Mouse (Mus musculus) hindbrain, postnatal 0 days (tissue): ENCODE results near the gene Fam90a1a. TPM values are rescaled to one million over a fixed set of nuclear protein-coding genes. Genes with fewer than 3 reads are reported as not detected.

Experiments used
- ATAC-seq: fragments of 200-750 bp; cut with Nextera tagmentation; 2 replicates; pipeline ENCODE4 v1.8.0; 2017; ENCODE audit warnings: mild to moderate bottlenecking, moderate TSS enrichment, moderate library complexity
- DNase-seq: peaks from one replicate; pipeline ENCODE4 v3.0.0-alpha.2; 2015; ENCODE audit warnings: low spot score
- H3K27ac ChIP-seq: fragments of 300-500 bp; sonication (generic); 2 replicates; pipeline ENCODE4 v1.5.1; 2014; ENCODE audit warnings: mild to moderate bottlenecking
- H3K27me3 ChIP-seq: fragments of 300-500 bp; sonication (generic); 2 replicates; pipeline ENCODE4 v1.6.1; 2014; ENCODE audit warnings: low read length, mixed read lengths; ENCODE audit not compliant: insufficient read depth
- H3K36me3 ChIP-seq: fragments of 300-500 bp; sonication (generic); 2 replicates; pipeline ENCODE4 v1.6.1; 2014; ENCODE audit warnings: low read length, mixed read lengths; ENCODE audit not compliant: insufficient read depth
- H3K4me1 ChIP-seq: fragments of 300-500 bp; sonication (generic); 2 replicates; pipeline ENCODE4 v1.6.1; 2014; ENCODE audit warnings: antibody characterized with exemption, low read length, mixed read lengths; ENCODE audit not compliant: insufficient read depth
- H3K4me2 ChIP-seq: fragments of 300-500 bp; sonication (generic); 2 replicates; pipeline ENCODE4 v1.6.1; 2014; ENCODE audit warnings: low read depth, mild to moderate bottlenecking, low read length, moderate library complexity, mixed read lengths
- H3K4me3 ChIP-seq: fragments of 300-500 bp; sonication (generic); 2 replicates; pipeline ENCODE4 v1.5.1; 2014; ENCODE audit warnings: low read length
- H3K9ac ChIP-seq: fragments of 300-500 bp; sonication (generic); replicated peaks from 2 replicates; pipeline ENCODE4 v1.6.1; 2014; ENCODE audit warnings: mild to moderate bottlenecking, low read length, moderate library complexity, mixed read lengths
- H3K9me3 ChIP-seq: fragments of 300-500 bp; sonication (generic); 2 replicates; pipeline ENCODE4 v1.6.1; 2016; ENCODE audit warnings: low read length, mixed read lengths
- CTCF ChIP-seq: IDR thresholded peaks from 2 replicates; pipeline ENCODE4 v1.5.1; 2016; ENCODE audit warnings: antibody characterized with exemption, control low read depth, low read depth
- WGBS: fragments of 180-500 bp; shearing (Covaris S2); extraction: QIAGEN DNeasy Blood & Tissue Kit; methylation state at CpG from one replicate; pipeline ENCODE4 v1.1.7; 2014; 5-methylcytosine and 5-hydroxymethylcytosine counted together
- polyA plus RNA-seq: library from polyadenylated mRNA; unstranded; fragments of >200 nt; fragmentation: Nextera tagmentation; extraction: Ambion mirVana; gene quantifications from 2 replicates; pipeline ENCODE4 v1.2.1, GENCODE M21; 2015
- total RNA-seq: library from RNA; depleted of rRNA; stranded (reverse); fragments of >200 nt; gene quantifications from 2 replicates; pipeline ENCODE4 v1.2.3, GENCODE M21; 2014; rRNA removed

The Fam90a1a gene
- total and polyA plus RNA-seq, 2 experiments from 2014 or later = not detected

GRCm38 (mm10) chr8:22013034-22013707, 54.7 kb downstream of the Fam90a1a start:
- Histone ChIP-seq H3K27ac (no peak overlapping the region), H3K4me3 (no peak overlapping the region), H3K9ac (no peak overlapping the region), H3K27me3 (no peaks in the 10 kb centered on the region), H3K4me2 (no peak overlapping the region), H3K4me1 (no peaks in the 10 kb centered on the region), H3K36me3 (no peaks in the 10 kb centered on the region), H3K9me3 (no peaks in the 10 kb centered on the region)
- DNase-seq = no peak
- ATAC-seq = no peak
- TF ChIP-seq CTCF = no peak
- 82% methylated on average over 24 of the region's 24 CpGs for WGBS

Other genes starting within 250 kb of the Fam90a1a start
- not detected in 2 replicates for gene Defa24, start 224.2 kb upstream of the Fam90a1a start, total RNA-seq
- gene Defa24, start 224.2 kb upstream of the Fam90a1a start, polyA plus RNA-seq = not detected in 2 replicates
- not detected in 2 replicates for gene Defb50, start 135.2 kb upstream of the Fam90a1a start, total RNA-seq
- gene Defb50, start 135.2 kb upstream of the Fam90a1a start, polyA plus RNA-seq = not detected in 2 replicates
- gene Defb2, start 118.8 kb upstream of the Fam90a1a start, total RNA-seq = not detected in 2 replicates
- gene Defb2, start 118.8 kb upstream of the Fam90a1a start, polyA plus RNA-seq = not detected in 2 replicates
- not detected in 2 replicates for gene Defb10, start 99.8 kb upstream of the Fam90a1a start, total RNA-seq
- gene Defb10, start 99.8 kb upstream of the Fam90a1a start, polyA plus RNA-seq = 0.82 and 1.3 TPM in 2 replicates
- not detected in 2 replicates for gene Defb9, start 73.3 kb upstream of the Fam90a1a start, total RNA-seq
- 4.3 and 5.8 TPM in 2 replicates for gene Defb9, start 73.3 kb upstream of the Fam90a1a start, polyA plus RNA-seq
- not detected in 2 replicates for gene Defb11, start 52.3 kb upstream of the Fam90a1a start, total RNA-seq
- 46.2 and 47.6 TPM in 2 replicates for gene Defb11, start 52.3 kb upstream of the Fam90a1a start, polyA plus RNA-seq
- gene Defb15, start 26.0 kb upstream of the Fam90a1a start, total RNA-seq = not detected in 2 replicates
- gene Defb15, start 26.0 kb upstream of the Fam90a1a start, polyA plus RNA-seq = not detected in 2 replicates
- not detected in 2 replicates for gene Defb35, start 20.4 kb upstream of the Fam90a1a start, total RNA-seq
- not detected in 2 replicates for gene Defb35, start 20.4 kb upstream of the Fam90a1a start, polyA plus RNA-seq
- gene Defb13, start 12.0 kb upstream of the Fam90a1a start, total RNA-seq = not detected in 2 replicates
- not detected in 2 replicates for gene Defb13, start 12.0 kb upstream of the Fam90a1a start, polyA plus RNA-seq
- gene Ccdc70, start 11.1 kb downstream of the Fam90a1a start, total RNA-seq = not detected in 2 replicates
- gene Ccdc70, start 11.1 kb downstream of the Fam90a1a start, polyA plus RNA-seq = not detected in 2 replicates
- 6.3 and 8.4 TPM in 2 replicates for gene Atp7b, start 101.6 kb downstream of the Fam90a1a start, total RNA-seq
- gene Atp7b, start 101.6 kb downstream of the Fam90a1a start, polyA plus RNA-seq = 2.4 and 2.6 TPM in 2 replicates
- gene Alg11, start 102.0 kb downstream of the Fam90a1a start, total RNA-seq = 36.2 and 36.6 TPM in 2 replicates
- 29.2 and 36.1 TPM in 2 replicates for gene Alg11, start 102.0 kb downstream of the Fam90a1a start, polyA plus RNA-seq
- 1.5 and 1.8 TPM in 2 replicates for gene Nek5, start 166.3 kb downstream of the Fam90a1a start, total RNA-seq
- 1.6 and 1.8 TPM in 2 replicates for gene Nek5, start 166.3 kb downstream of the Fam90a1a start, polyA plus RNA-seq
- gene Nek3, start 207.7 kb downstream of the Fam90a1a start, total RNA-seq = 1.5 and 3.2 TPM in 2 replicates
- 6.9 and 7.1 TPM in 2 replicates for gene Nek3, start 207.7 kb downstream of the Fam90a1a start, polyA plus RNA-seq
- 7.9 and 11.4 TPM in 2 replicates for gene Ckap2, start 227.1 kb downstream of the Fam90a1a start, total RNA-seq
- gene Ckap2, start 227.1 kb downstream of the Fam90a1a start, polyA plus RNA-seq = 12.5 and 16.3 TPM in 2 replicates
- gene Vps36, start 234.1 kb downstream of the Fam90a1a start, total RNA-seq = 26.7 and 29.9 TPM in 2 replicates
- gene Vps36, start 234.1 kb downstream of the Fam90a1a start, polyA plus RNA-seq = 39.0 and 40.3 TPM in 2 replicates